Mouse (Mus musculus) liver, embryonic 14.5 days (tissue): Measurements from ENCODE around the gene Ccser1. TPM values are rescaled to one million over a fixed set of nuclear protein-coding genes. Genes with fewer than 3 reads are reported as not detected.

Source experiments
- ATAC-seq: fragments of 200-750 bp; cut with Nextera tagmentation; 2 replicates; pipeline ENCODE4 v1.8.0; 2017; ENCODE audit warnings: moderate number of reproducible peaks, mild to moderate bottlenecking, moderate library complexity; ENCODE audit not compliant: insufficient read depth
- DNase-seq, 3 experiments: peaks; one replicate each; pipeline ENCODE4 v3.0.0-alpha.2; 2012 to 2013; ENCODE audit warnings: low read depth in 3 of 3, low spot score in 3 of 3
- H3K27ac ChIP-seq: fragments of 300-500 bp; sonication (generic); 2 replicates; pipeline ENCODE4 v1.5.1; 2014; ENCODE audit warnings: moderate library complexity, mild to moderate bottlenecking, control low read depth, inconsistent platforms
- H3K27me3 ChIP-seq: fragments of 300-500 bp; sonication (generic); 2 replicates; pipeline ENCODE4 v1.6.1; 2014; ENCODE audit warnings: mild to moderate bottlenecking, low read length, moderate library complexity; ENCODE audit not compliant: control insufficient read depth, insufficient read depth
- H3K36me3 ChIP-seq: fragments of 300-500 bp; sonication (generic); replicated peaks from 2 replicates; pipeline ENCODE4 v1.6.1; 2014; ENCODE audit warnings: low read depth; ENCODE audit not compliant: control insufficient read depth, insufficient read depth
- H3K4me1 ChIP-seq, 2 experiments: fragments of 200-500 bp in 1 of 2; fragments of 300-500 bp in 1 of 2; sonication (generic) in 1 of 2; replicated peaks; 2 replicates each; pipeline ENCODE4 v1.6.1; 2012 to 2014; ENCODE audit warnings: antibody characterized with exemption in 1 of 2, inconsistent platforms in 1 of 2, low read length in 1 of 2; ENCODE audit not compliant: control insufficient read depth in 2 of 2, insufficient read depth in 2 of 2
- H3K4me2 ChIP-seq: fragments of 300-500 bp; sonication (generic); 2 replicates; pipeline ENCODE4 v1.6.1; 2014; ENCODE audit warnings: low read depth, mild to moderate bottlenecking, control low read depth, moderate library complexity
- H3K4me3 ChIP-seq, 2 experiments: fragments of 200-500 bp in 1 of 2; fragments of 300-500 bp in 1 of 2; sonication (generic) in 1 of 2; 2 replicates each; pipeline ENCODE4 v1.5.1; 2012 to 2014; ENCODE audit warnings: low read depth in 2 of 2, low read length in 2 of 2, mild to moderate bottlenecking in 2 of 2, control low read depth in 1 of 2, inconsistent platforms in 1 of 2, moderate library complexity in 1 of 2; ENCODE audit not compliant: insufficient read depth in 1 of 2
- H3K9ac ChIP-seq: fragments of 300-500 bp; sonication (generic); replicated peaks from 2 replicates; pipeline ENCODE4 v1.6.1; 2014; ENCODE audit warnings: mild to moderate bottlenecking, control low read depth, moderate library complexity
- H3K9me3 ChIP-seq: fragments of 300-500 bp; sonication (generic); 2 replicates; pipeline ENCODE4 v1.6.1; 2016; ENCODE audit warnings: low read length, mixed read lengths; ENCODE audit not compliant: control insufficient read depth
- CTCF ChIP-seq: IDR thresholded peaks from 2 replicates; pipeline ENCODE4 v1.5.1; 2016; ENCODE audit warnings: antibody characterized with exemption, low read depth, control low read depth
- EP300 ChIP-seq: IDR thresholded peaks from 2 replicates; pipeline ENCODE4 v1.6.1; 2016; ENCODE audit warnings: antibody characterized with exemption, low read depth
- WGBS: fragments of 180-500 bp; shearing (Covaris S2); extraction: QIAGEN DNeasy Blood & Tissue Kit; methylation state at CpG from one replicate; pipeline ENCODE4 v1.1.7; 2014; ENCODE audit not compliant: insufficient replicate concordance; 5-methylcytosine and 5-hydroxymethylcytosine counted together
- polyA plus RNA-seq, 2 experiments: library from polyadenylated mRNA; depleted of rRNA in 1 of 2; stranded (reverse) in 1 of 2; unstranded in 1 of 2; fragments of >200 nt; fragmentation: Nextera tagmentation in 1 of 2; extraction: Ambion mirVana in 1 of 2; gene quantifications; 2 replicates each; pipeline versions ENCODE4 v1.2.1 to v1.2.3; 2012 to 2014

Ccser1 gene
- polyA plus RNA-seq, 2 experiments = 0.09 TPM

GRCm38 (mm10) chr6:61179641-61179948 is 529 bp upstream of the Ccser1 start:
- DNase-seq (no peak), ATAC-seq (no peak)
- Histone ChIP-seq H3K27me3 (peaks cover 30% of the 10 kb centered on the region), H3K9ac (no peak overlapping the region), H3K9me3 (no peaks in the 10 kb centered on the region), H3K27ac (no peak overlapping the region), H3K36me3 (no peaks in the 10 kb centered on the region), H3K4me2 (peak overlapping the region; percentile 68), H3K4me1 (no peaks in the 10 kb centered on the region), H3K4me3 (peak overlapping the region in 1 of 2 experiments; percentile 9; a peak in 2 of 4 replicates)
- TF ChIP-seq CTCF = no peak
- TF ChIP-seq EP300 = no peak
- WGBS = 7% methylated on average over 5 of the region's 5 CpGs

GRCm38 (mm10) chr6:61180756-61181191 is 650 bp downstream of the Ccser1 start:
- Histone ChIP-seq H3K36me3 (no peaks in the 10 kb centered on the region), H3K27ac (no peak overlapping the region), H3K4me3 (peak overlapping the region; percentile 9 to 48), H3K9me3 (no peaks in the 10 kb centered on the region), H3K4me1 (no peaks in the 10 kb centered on the region), H3K27me3 (peaks cover 30% of the 10 kb centered on the region), H3K9ac (no peak overlapping the region), H3K4me2 (peak overlapping the region; percentile 68)
- TF ChIP-seq CTCF (no peak), EP300 (no peak)
- WGBS = 1% methylated on average over 42 of the region's 42 CpGs
- ATAC-seq (peak; percentile 28; the same call in 1 of the 2 replicates), DNase-seq (no peak)

GRCm38 (mm10) chr6:61189029-61189428 is 8.9 kb downstream of the Ccser1 start:
- no peaks in the 10 kb centered on the region for H3K4me1 ChIP-seq
- TF ChIP-seq EP300 = no peak
- TF ChIP-seq CTCF = no peak
- H3K9ac ChIP-seq = no peak overlapping the region
- 27% methylated on average over 2 of the region's 2 CpGs for WGBS
- no peak overlapping the region for H3K4me3 ChIP-seq
- H3K36me3 ChIP-seq = no peaks in the 10 kb centered on the region
- no peaks in the 10 kb centered on the region for H3K9me3 ChIP-seq
- no peaks in the 10 kb centered on the region for H3K27me3 ChIP-seq
- DNase-seq (no peak), ATAC-seq (no peak)
- H3K4me2 ChIP-seq = no peak overlapping the region
- no peak overlapping the region for H3K27ac ChIP-seq

GRCm38 (mm10) chr6:61191597-61192386 is 11.7 kb downstream of the Ccser1 start:
- no peak for DNase-seq
- Histone ChIP-seq H3K27ac (no peak overlapping the region), H3K36me3 (no peaks in the 10 kb centered on the region), H3K4me2 (no peak overlapping the region), H3K4me3 (no peak overlapping the region), H3K9me3 (no peaks in the 10 kb centered on the region), H3K9ac (no peak overlapping the region), H3K27me3 (no peaks in the 10 kb centered on the region), H3K4me1 (no peaks in the 10 kb centered on the region)
- 50% methylated on average over 13 of the region's 13 CpGs for WGBS
- TF ChIP-seq EP300 (no peak), CTCF (no peak)
- no peak for ATAC-seq

- ATAC-seq (no peak), DNase-seq (no peak)
- 59% methylated on average over 1 of the region's 1 CpGs for WGBS
- Histone ChIP-seq H3K9ac (no peak overlapping the region), H3K27ac (no peak overlapping the region), H3K4me2 (no peak overlapping the region), H3K27me3 (no peaks in the 10 kb centered on the region), H3K4me3 (no peak overlapping the region), H3K9me3 (no peaks in the 10 kb centered on the region), H3K4me1 (no peaks in the 10 kb centered on the region), H3K36me3 (no peaks in the 10 kb centered on the region)
- TF ChIP-seq CTCF = no peak
Measured at GRCm38 (mm10) chr6:61203344-61203743, 23.2 kb downstream of the Ccser1 start.
